Mouse (Mus musculus): ENCODE results near the gene Gata2. TPM values are rescaled to one million over a fixed set of nuclear protein-coding genes. Genes with fewer than 3 reads are reported as not detected.

The Gata2 gene
- 6.1 and 25.8 TPM in 2 replicates for polyA plus RNA-seq (2012; rRNA removed; ENCODE audit: low replicate concordance)

DNA sequence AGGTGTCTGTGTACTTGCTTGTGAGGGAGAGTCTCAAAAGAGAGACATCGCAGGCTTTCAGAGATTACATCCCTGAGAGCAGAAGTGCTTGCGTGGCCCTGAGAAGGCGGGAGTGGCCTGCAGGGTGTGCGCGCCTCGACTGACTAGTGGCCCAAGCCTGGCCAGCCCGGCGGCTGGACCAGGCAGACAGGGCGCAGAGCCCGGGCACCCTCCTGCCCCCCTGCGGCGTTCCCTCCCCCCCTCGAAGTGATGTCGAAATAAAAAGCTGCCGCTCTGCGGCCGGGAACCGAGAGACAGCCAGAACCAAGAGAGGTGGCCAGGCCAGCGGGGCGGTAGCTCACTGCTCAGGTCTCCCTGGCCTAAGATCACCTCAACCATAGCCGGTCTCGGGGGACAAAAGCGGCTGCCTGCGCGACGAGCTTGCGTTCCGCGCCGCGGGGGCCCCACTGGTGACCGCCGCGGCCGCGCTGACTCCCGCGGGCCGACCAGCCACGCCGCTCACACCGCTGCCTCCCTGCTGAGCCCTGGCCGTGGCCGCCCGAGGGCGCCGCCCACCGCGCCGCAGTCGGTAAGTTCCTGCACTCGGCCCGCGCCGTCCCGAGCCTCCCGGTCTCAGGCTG, at the start of gene Gata2:
TSS of gene Gata2 (plus strand) at position 459 of the 620 bp plus-strand sequence.

DNA sequence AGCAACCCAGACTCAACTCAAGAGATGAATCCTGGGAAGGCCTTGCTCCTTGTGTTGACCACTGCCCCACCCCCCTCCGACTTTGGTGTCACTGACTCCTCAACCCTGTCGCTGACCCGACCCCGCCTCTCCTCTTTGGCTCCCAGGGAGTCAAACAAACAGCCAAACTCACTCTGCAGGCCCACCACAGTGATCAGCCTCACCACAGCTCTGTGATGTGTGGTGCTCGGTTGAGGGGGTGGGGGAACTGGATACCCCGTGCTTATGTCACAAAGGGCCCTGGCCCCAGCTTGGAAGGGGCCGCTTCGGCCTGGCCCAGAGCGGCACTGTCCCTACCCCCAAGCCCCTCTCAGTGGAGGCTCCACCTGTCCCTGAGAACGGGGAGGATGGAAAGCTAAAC, 28.3 kb downstream of the Gata2 start, which contains the start of gene Dnajb8:
TSS of gene Dnajb8 (plus strand) at position 301 of the 400 bp plus-strand sequence.

Other genes starting within 250 kb of the Gata2 start
- 6.5 and 26.6 TPM in 2 replicates for gene H1fx, start 212.3 kb upstream of the Gata2 start, polyA plus RNA-seq (2012; rRNA removed; ENCODE audit: low replicate concordance)
- 118 and 229 TPM in 2 replicates for gene Rab7, start 148.6 kb upstream of the Gata2 start, polyA plus RNA-seq (2012; rRNA removed; ENCODE audit: low replicate concordance)
- gene Rpn1, start 109.4 kb upstream of the Gata2 start, polyA plus RNA-seq (2012; rRNA removed; ENCODE audit: low replicate concordance), result 88.4 and 144 TPM in 2 replicates
- not detected in 2 replicates for gene Dnajb8, start 28.4 kb downstream of the Gata2 start, polyA plus RNA-seq (2012; rRNA removed; ENCODE audit: low replicate concordance)